Mouse (Mus musculus): ENCODE measurements around the gene Upk2. TPM values are rescaled to one million over a fixed set of nuclear protein-coding genes. Genes with fewer than 3 reads are reported as not detected.

Upk2 gene
- not detected for polyA plus RNA-seq (2017; shearing (Covaris generic))

DNA sequence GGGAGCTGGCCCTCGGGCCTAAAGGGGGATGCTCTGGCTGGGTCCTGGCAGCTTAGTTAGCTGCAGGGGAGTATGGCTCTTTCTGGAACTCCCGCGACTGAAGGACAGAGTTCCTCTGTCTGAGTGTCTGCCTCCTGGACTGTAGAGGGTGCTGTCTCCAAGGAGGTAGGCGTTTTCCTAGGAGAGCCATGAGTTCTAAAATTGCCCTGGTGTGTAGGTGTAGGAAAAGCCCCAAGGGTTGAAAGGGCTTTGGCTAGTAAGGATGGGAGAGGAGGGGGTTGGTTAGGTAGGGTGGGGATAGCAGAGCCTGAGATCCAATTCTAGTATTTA lies at the start of gene Upk2:
Gene Upk2, minus strand, starts transcription at position 86 of the 330 bp plus-strand sequence.

DNA sequence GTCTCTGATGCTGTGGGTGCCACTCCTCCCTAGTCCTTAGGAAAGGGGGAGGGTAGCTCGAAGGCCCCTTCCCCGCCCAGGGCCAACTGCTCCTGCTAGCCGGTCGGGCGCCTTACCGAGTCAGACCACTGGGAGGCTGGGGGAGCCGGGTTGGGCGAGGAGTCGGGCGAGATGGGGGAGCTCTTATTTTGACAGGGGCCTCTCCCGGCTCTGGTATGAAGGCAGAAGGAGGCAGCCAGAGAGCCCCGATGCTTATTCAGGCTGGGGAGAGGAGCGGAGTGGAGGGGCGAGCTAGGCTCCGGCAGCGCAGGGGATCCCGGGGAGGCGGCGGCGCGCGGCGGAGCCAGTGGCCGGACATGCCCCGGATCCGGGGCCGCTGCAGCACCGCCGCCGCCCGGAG lies 27.8 kb upstream of the Upk2 start, which contains the start of gene Bcl9l:
Gene Bcl9l, plus strand, starts transcription at position 274 of the 400 bp plus-strand sequence.

DNA sequence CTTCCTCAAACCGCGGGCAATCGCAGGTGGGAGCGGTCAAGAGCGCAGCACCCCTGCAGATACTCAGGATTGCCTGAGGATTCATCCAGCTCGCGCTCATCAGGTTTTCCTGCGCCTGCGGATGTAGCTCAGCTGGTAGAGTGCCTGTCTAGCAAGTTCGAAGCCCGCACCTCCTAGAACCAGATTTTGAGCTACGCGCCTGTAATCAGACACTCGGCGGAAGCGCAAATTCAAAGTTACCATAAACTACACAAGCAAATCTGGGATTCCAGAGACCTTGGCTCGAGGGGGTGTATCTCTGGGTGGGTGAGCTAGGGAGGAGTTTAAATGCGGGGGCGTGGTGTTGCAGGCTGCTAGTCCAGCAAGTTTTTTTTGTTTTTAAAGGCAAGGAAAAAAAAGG lies 13.8 kb downstream of the Upk2 start, which contains the start of gene Foxr1:
Gene Foxr1, minus strand, starts transcription at position 176 of the 400 bp plus-strand sequence.

DNA sequence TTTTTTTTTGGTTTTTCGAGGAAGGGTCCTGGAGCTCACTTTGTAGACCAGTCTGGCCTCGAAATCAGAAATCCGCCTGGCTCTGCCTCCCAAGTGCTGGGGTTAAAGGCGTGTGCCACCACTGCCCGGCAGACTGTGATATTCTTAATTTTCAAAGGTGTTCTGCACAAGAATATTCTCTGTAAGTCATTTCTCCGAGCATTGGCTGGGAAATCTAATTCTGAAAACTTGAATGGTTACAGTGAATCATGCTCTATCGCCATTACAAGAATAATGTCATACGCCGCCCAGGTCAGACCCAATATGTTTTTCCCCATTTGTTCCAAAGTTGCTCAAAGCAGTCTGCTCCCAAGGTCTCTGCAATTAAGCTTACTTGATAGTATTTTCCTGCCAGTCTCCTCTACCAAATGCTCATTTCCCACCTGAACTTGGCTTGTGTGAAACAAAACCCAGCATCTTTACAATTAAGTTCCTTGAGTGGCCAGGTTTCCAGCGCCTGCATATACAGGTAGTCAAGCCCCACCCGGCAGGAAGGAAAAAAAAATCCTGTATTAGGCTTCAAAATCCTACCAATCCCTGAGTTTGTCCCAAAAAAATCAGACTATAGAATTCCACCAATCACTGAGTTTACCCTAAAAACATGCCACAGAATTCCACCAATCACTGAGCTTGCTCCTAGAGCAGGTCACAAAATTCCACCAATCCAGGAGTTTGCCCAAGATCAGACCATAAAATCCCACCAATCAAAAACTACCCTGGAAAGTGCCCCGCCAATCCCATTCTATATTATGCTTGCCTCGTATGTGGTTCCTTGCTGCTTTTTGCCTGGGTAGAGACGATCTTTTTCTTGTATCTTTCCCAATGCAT lies 36.0 kb downstream of the Upk2 start, which contains the start of gene Ccdc84:
Gene Ccdc84, minus strand, starts transcription at position 51 of the 867 bp plus-strand sequence.

DNA sequence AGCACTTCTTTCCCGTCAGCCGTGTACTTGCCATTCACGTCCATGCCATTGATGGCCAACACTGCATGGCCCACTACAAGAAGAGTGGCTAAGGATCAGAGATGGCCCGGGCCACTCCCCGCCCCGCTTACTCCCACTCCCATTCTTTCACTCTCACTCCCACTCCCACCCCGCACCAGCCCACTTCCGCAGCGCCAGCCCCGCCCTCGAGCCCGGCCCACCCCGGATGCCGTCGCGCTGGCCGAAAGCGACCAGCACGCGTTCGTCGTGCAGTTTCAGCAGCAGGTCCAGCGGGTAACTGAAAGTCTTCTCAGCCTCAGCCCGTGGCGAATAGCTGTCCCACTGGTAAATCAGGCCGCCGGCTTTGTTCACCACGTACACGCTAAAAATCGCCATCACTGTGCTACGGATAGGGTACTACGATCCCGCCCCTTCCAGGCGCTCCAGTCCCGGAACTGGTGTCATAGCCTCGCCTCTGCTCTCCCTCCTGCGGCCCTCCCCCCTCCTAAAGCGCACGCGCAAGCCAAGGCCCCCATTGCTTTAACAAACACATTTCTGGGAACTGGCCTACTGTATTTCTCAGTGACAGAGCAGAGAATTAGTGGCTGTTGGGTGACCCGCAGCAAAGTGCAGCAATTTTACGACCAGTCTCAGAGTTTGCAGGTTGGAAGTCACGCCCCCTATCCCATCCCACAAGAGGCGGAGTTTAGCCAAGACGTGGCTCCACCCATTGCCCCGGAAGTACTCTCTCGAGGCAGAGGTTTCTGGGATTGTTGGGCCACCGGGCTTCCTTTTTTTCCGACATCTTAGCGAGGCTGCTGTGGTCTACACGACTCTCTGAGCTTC lies 47.6 kb downstream of the Upk2 start, which contains the start of the genes Rps25 and Trappc4:
Gene Rps25, plus strand, starts transcription at position 234 of the 846 bp plus-strand sequence.
Gene Trappc4, minus strand, starts transcription at position 695 of the 846 bp plus-strand sequence.

Other genes with a start within 250 kb of the Upk2 start
- gene Cbl, start 220.9 kb downstream of the Upk2 start, polyA plus RNA-seq (2017; shearing (Covaris generic)): 46.8 TPM
- not detected for gene Ccdc153, start 214.3 kb downstream of the Upk2 start, polyA plus RNA-seq (2017; shearing (Covaris generic))
- not detected for gene Pdzd3, start 203.5 kb downstream of the Upk2 start, polyA plus RNA-seq (2017; shearing (Covaris generic))
- 2.9 TPM for gene Nlrx1, start 186.4 kb downstream of the Upk2 start, polyA plus RNA-seq (2017; shearing (Covaris generic))
- gene Abcg4, start 166.4 kb downstream of the Upk2 start, polyA plus RNA-seq (2017; shearing (Covaris generic)): not detected
- gene Hinfp, start 149.3 kb downstream of the Upk2 start, polyA plus RNA-seq (2017; shearing (Covaris generic)): 49.0 TPM
- 19.9 TPM for gene C2cd2l, start 134.7 kb downstream of the Upk2 start, polyA plus RNA-seq (2017; shearing (Covaris generic))
- gene Dpagt1, start 129.0 kb downstream of the Upk2 start, polyA plus RNA-seq (2017; shearing (Covaris generic)): 6.6 TPM
- 62.7 TPM for gene H2afx, start 120.3 kb downstream of the Upk2 start, polyA plus RNA-seq (2017; shearing (Covaris generic))
- 20.3 TPM for gene Hmbs, start 110.7 kb downstream of the Upk2 start, polyA plus RNA-seq (2017; shearing (Covaris generic))
- gene Vps11, start 93.3 kb downstream of the Upk2 start, polyA plus RNA-seq (2017; shearing (Covaris generic)): 73.9 TPM
- 16.9 TPM for gene Hyou1, start 75.5 kb downstream of the Upk2 start, polyA plus RNA-seq (2017; shearing (Covaris generic))
- 15.1 TPM for gene Slc37a4, start 58.1 kb downstream of the Upk2 start, polyA plus RNA-seq (2017; shearing (Covaris generic))
- gene Rps25, start 47.8 kb downstream of the Upk2 start, polyA plus RNA-seq (2017; shearing (Covaris generic)): 2,678 TPM
- 80.8 TPM for gene Trappc4, start 47.4 kb downstream of the Upk2 start, polyA plus RNA-seq (2017; shearing (Covaris generic))
- gene Ccdc84, start 36.4 kb downstream of the Upk2 start, polyA plus RNA-seq (2017; shearing (Covaris generic)): 39.8 TPM
- gene Foxr1, start 13.8 kb downstream of the Upk2 start, polyA plus RNA-seq (2017; shearing (Covaris generic)): not detected
- gene Bcl9l, start 27.8 kb upstream of the Upk2 start, polyA plus RNA-seq (2017; shearing (Covaris generic)): 22.3 TPM
- 3.2 TPM for gene Cxcr5, start 106.9 kb upstream of the Upk2 start, polyA plus RNA-seq (2017; shearing (Covaris generic))
- 59.3 TPM for gene Ddx6, start 149.9 kb upstream of the Upk2 start, polyA plus RNA-seq (2017; shearing (Covaris generic))
- gene Treh, start 218.3 kb upstream of the Upk2 start, polyA plus RNA-seq (2017; shearing (Covaris generic)): not detected

All from naive thymus-derived CD4-positive, alpha-beta T cell, adult 5 months (primary cell).